Mouse (Mus musculus): ENCODE data around the gene Ptprb. TPM values are rescaled to one million over a fixed set of nuclear protein-coding genes. Genes with fewer than 3 reads are reported as not detected.

Gene Ptprb
- polyA plus RNA-seq (2015; fragmentation: Nextera tagmentation; extraction: Ambion mirVana), result 3.0 and 3.4 TPM in 2 replicates

DNA sequence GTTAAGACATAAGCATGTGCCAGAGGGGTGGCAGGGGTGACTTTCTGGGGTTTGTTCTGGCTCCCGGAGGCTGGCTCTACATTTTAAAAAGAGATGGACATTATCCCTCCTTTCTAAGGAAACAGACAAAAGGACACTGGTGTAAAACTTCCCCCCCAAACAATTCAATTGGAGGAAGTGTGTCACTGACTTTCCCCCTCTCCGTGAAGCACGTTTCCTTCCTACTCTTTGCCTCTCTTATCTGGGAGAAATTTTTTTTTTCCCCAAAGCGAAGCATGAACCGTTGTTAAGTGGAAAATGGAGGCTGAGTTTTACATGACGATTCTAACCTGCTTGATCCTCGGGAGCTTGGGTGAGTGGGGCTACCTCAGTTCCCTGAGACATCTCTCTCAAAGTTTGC is at the start of gene Ptprb:
Ptprb (plus strand) TSS at position 244 of the 400 bp plus-strand sequence.
- H3K4me3 ChIP-seq, result no peak within 1 kb of the TSS
- 76% methylated on average over 7 of the region's 7 CpGs for WGBS
- no peak within 1 kb of the TSS for H3K9ac ChIP-seq
- H3K9me3 ChIP-seq, result no peaks in the 10 kb centered on the region
- H3K27me3 ChIP-seq, result no peaks in the 10 kb centered on the region
- H3K27ac ChIP-seq, result no peak within 1 kb of the TSS
- H3K4me2 ChIP-seq, result no peak within 1 kb of the TSS
- H3K36me3 ChIP-seq, result no peaks in the 10 kb centered on the region
- ATAC-seq (ENCODE audit: low FRiP score), result no peak
- H3K4me1 ChIP-seq (replicated peaks), result 0 out of 2 replicates have a peak, but pooled peaks cover 4% of the 10 kb centered on the region

DNA sequence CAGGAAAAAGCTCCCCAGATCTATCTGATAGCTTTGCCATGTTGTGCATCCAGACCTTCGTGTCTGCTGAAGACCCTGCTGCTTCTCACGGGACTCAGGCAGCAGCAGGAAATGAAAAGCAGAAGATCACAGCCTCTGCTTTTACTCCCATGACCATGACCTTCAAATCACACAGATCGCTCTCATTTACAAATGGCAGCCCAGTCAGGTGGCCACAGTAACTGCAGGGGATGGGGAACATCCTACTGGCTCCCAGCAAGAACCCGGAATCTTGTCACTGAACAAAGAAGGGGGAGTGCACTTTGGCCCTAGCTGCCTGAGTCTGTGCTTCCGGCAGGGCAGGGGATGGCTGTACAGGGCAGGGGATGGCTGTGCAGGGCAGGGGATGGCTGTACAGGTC is 40.0 kb upstream of the Ptprb start:
- Histone ChIP-seq H3K27ac (no peak overlapping the region), H3K9ac (no peak overlapping the region), H3K9me3 (no peaks in the 10 kb centered on the region), H3K27me3 (no peaks in the 10 kb centered on the region), H3K36me3 (no peaks in the 10 kb centered on the region), H3K4me1 (replicated peaks) (no peaks in the 10 kb centered on the region), H3K4me3 (no peak overlapping the region), H3K4me2 (no peak overlapping the region)
- no peak for ATAC-seq (ENCODE audit: low FRiP score)
- WGBS, result 58% methylated on average over 5 of the region's 5 CpGs

DNA sequence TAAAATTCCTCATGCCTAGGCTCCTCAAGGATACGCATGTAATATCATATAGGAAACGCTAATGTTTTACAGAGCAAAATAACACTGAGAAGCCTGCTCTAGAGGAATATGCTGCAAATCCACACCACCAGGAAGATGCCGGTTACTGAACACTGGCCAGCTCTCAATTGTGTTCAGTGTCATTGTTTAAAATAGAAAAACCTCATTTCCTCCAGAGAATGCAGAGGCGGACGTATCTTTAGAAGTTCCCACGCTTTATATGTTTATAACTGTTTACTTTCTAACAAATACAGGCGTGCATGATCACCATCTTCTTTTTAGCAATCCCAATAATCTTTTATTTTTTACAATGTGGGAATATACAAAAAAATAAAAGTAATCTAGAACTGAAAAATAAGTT is 33.1 kb upstream of the Ptprb start:
- 74% methylated on average over 7 of the region's 7 CpGs for WGBS
- no peak overlapping the region for H3K9ac ChIP-seq
- no peak for ATAC-seq (ENCODE audit: low FRiP score)

DNA sequence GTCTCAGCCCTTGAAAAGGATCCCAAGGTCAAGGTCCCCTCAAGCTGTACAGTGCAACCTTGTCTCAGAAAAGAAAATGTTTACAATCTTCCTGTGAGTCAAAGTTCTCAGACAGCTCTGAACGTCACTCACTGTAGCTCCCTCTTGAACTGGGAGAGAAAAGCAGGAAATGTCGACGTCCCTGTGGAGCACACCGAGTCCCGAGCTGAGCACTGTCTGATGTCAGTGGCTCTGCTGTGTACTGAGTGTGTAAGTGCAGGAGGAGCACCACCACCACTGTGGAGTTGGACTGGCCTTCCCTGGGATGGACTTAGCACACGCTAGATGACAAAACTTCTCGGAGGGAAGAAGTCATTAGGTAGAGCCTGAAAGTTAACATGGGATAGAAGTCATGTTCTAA is 31.9 kb upstream of the Ptprb start:
- H3K27me3 ChIP-seq, result no peaks in the 10 kb centered on the region
- H3K4me3 ChIP-seq, result no peak overlapping the region
- no peak overlapping the region for H3K27ac ChIP-seq
- H3K4me1 ChIP-seq (replicated peaks), result no peaks in the 10 kb centered on the region
- no peak overlapping the region for H3K9ac ChIP-seq
- no peak overlapping the region for H3K4me2 ChIP-seq
- peaks cover 3% of the 10 kb centered on the region; the same call in 1 of the 2 replicates for H3K9me3 ChIP-seq
- 60% methylated on average over 7 of the region's 7 CpGs for WGBS
- H3K36me3 ChIP-seq, result no peaks in the 10 kb centered on the region
- no peak for ATAC-seq (ENCODE audit: low FRiP score)

More for the DNA sequence above, 33.1 kb upstream of the Ptprb start:
- H3K9me3 ChIP-seq, result peaks cover 2% of the 10 kb centered on the region; the same call in 1 of the 2 replicates
- no peak overlapping the region for H3K4me3 ChIP-seq
- H3K36me3 ChIP-seq, result no peaks in the 10 kb centered on the region
- H3K27me3 ChIP-seq, result no peaks in the 10 kb centered on the region
- no peak overlapping the region for H3K27ac ChIP-seq
- H3K4me2 ChIP-seq, result no peak overlapping the region
- H3K4me1 ChIP-seq (replicated peaks), result no peaks in the 10 kb centered on the region

DNA sequence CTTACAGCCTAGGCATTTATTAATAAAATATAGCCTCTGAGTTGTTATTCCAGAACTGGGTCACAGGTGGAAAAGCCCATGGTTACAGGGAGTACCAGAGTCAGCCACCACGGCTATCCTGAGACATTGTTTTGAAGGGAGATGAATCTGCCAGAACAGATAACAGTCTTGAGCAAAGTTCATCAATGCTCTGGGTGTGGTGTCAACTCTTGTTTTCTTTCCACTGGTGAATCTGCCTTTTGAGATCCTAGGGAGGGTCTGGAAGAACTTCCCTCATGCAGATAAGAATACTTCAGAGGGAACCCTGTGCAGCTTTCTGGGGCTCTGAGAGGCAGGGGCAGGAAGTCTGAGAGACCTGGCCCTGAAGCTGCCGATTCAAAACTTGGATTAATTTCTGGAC is 29.7 kb upstream of the Ptprb start:
- Histone ChIP-seq H3K27ac (no peak overlapping the region), H3K4me3 (no peak overlapping the region), H3K9me3 (peaks cover 3% of the 10 kb centered on the region; the same call in 1 of the 2 replicates), H3K9ac (no peak overlapping the region), H3K27me3 (no peaks in the 10 kb centered on the region), H3K4me1 (replicated peaks) (no peaks in the 10 kb centered on the region), H3K4me2 (no peak overlapping the region), H3K36me3 (no peaks in the 10 kb centered on the region)
- no peak for ATAC-seq (ENCODE audit: low FRiP score)
- 76% methylated on average over 2 of the region's 2 CpGs for WGBS

DNA sequence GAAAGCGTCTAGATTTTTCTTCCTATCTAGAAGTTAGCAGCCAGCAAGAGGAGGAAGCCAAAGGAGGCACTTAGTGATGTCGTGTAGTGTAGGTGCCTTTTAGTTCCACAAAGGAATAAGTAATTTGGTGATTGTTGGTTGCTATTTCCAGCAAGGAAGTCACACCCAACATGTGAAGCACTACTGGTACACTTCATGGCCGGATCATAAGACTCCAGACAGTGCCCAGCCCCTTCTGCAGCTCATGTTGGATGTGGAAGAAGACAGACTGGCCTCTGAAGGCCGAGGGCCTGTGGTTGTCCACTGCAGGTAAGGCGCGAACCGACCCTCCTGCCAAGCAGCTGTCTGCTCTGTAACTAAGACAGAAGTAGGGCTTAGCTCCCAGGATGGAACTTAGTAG is 22.7 kb upstream of the Ptprb start:
- Histone ChIP-seq H3K4me2 (no peak overlapping the region), H3K27ac (no peak overlapping the region), H3K4me3 (no peak overlapping the region), H3K9me3 (no peaks in the 10 kb centered on the region), H3K9ac (no peak overlapping the region), H3K36me3 (no peaks in the 10 kb centered on the region), H3K4me1 (replicated peaks) (no peaks in the 10 kb centered on the region), H3K27me3 (no peaks in the 10 kb centered on the region)
- WGBS, result 89% methylated on average over 7 of the region's 7 CpGs
- no peak for ATAC-seq (ENCODE audit: low FRiP score)

DNA sequence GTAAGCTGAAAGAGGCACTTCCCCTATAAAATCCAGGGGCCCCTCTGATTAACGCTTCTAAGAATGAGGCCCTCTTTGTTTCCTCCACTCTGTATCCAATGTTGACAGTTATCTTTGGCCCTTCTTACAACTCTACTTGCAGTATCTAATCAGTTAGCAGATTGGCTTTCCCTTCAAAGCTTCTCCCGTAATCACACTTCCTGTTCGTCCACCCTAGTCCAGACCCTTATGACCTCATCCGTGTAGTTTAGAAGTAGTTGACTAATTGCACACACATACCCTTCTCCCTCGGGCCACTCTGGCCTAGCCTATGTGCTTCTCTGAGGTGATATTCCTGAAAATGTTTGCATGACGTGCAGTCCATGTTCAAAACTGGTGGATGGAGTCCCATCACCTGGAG is 21.4 kb upstream of the Ptprb start:
- H3K4me3 ChIP-seq, result no peak overlapping the region
- no peaks in the 10 kb centered on the region for H3K27me3 ChIP-seq
- ATAC-seq (ENCODE audit: low FRiP score), result no peak
- no peaks in the 10 kb centered on the region for H3K36me3 ChIP-seq
- H3K27ac ChIP-seq, result no peak overlapping the region
- no peak overlapping the region for H3K9ac ChIP-seq
- H3K4me1 ChIP-seq (replicated peaks), result no peaks in the 10 kb centered on the region
- WGBS, result 87% methylated on average over 6 of the region's 6 CpGs
- no peak overlapping the region for H3K4me2 ChIP-seq
- no peaks in the 10 kb centered on the region for H3K9me3 ChIP-seq

DNA sequence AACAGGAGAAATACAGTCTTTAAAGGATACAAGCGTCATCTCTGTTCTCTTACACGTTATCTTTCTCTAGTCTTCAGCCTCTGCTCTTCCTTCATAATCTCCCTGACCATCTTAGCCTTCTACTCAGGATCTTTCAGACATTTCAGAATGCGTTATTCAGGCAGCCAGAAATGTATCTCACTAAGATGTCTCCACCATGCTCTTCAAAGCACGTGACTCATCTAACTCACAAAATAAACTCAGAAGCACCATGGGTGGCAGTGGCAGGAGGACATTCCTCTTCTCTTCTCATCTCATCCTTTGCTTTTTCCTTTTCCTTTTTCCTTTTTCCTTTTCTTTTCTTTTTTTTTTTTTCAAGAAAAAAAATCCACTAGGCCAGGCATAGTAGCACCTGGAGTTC is 16.0 kb upstream of the Ptprb start:
- WGBS, result 85% methylated on average over 4 of the region's 4 CpGs

DNA sequence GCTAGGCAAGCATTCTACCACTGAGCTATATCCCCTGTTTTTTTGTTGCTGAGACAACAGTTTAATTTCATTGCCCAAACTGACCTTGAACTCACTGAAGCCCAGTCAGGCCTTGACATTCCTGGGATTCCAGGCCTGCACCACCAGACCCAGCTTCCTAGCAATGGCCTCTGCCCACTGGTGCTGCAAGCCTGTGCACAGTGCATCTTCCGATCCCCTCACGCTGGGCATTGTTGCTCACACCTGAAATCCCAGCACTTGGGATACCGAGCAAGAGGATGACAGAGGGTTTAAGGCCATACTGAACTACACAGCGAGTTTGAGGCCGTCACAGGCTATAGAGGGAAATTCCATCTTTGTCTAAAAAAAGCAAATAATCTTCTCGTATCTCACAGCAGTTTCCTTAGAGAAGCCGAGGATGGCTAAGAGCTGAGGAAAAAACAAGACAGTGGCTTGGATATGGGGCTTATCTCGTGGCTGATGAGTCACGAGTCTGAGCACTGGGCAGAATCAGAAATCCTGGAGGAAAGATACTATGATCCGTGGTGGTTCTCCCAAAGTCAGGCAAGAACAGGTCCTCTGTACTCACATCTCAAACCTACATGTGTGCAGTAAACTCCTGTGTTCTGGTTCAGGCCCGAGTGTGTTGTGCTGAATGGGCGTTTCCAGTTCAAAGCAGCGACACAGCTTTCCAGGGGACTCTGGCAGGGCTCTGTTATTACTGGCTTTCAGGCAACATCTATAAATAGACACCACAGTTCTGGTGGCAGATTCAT is 14.5 kb upstream of the Ptprb start:
- Histone ChIP-seq H3K27me3 (no peaks in the 10 kb centered on the region), H3K9ac (no peak overlapping the region), H3K27ac (peak overlapping the region; percentile 26; the same call in 1 of the 2 replicates), H3K36me3 (no peaks in the 10 kb centered on the region), H3K4me1 (replicated peaks) (no peaks in the 10 kb centered on the region), H3K4me2 (no peak overlapping the region), H3K4me3 (no peak overlapping the region), H3K9me3 (no peaks in the 10 kb centered on the region)
- WGBS, result 79% methylated on average over 13 of the region's 13 CpGs
- no peak for ATAC-seq (ENCODE audit: low FRiP score)

More for the DNA sequence above, 16.0 kb upstream of the Ptprb start:
- H3K4me2 ChIP-seq, result no peak overlapping the region
- H3K27ac ChIP-seq, result no peak overlapping the region
- H3K9ac ChIP-seq, result no peak overlapping the region
- H3K27me3 ChIP-seq, result no peaks in the 10 kb centered on the region
- no peak for ATAC-seq (ENCODE audit: low FRiP score)
- H3K4me3 ChIP-seq, result no peak overlapping the region
- H3K4me1 ChIP-seq (replicated peaks), result no peaks in the 10 kb centered on the region
- no peaks in the 10 kb centered on the region for H3K36me3 ChIP-seq
- no peaks in the 10 kb centered on the region for H3K9me3 ChIP-seq

DNA sequence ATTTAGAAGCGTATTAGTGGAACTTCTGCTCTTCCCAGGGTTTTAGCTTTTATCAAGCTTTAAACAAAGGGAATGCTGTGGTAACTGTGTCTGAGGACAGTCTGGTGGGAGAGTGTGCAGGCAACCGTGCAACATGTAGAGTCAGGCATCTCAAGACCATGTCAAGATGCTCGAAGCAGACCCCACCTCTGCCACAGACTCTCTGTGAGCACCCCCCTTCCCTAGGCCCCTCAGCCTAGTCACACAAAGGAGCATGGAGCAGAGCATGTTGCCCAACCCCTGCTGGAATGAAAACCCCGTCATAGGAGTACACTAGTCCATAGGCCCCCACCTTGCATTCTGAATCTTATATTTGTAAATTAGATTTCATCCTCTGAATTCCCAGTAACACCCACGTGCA is 13.8 kb upstream of the Ptprb start:
- no peak overlapping the region for H3K9ac ChIP-seq
- WGBS, result 72% methylated on average over 5 of the region's 5 CpGs

DNA sequence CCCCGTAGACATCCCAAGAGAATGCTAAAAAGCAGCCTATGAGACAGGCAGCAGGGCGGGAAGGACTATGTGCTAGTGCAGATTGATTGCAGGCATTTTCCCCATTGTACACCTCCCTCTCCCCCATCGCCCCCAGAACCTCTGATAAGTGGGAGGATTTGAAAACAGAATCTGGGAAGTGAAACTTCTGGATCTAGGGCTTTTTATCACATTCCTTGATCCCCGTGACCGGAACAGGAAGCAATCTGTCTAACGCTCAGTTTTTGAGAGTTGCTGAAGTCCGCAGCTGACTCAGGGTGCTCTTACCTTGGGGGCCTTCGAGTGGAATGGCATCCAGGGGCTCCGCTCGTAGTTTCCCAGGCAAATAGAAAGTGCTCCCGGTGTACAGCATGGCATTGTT is 10.8 kb upstream of the Ptprb start:
- no peak for ATAC-seq (ENCODE audit: low FRiP score)
- H3K4me1 ChIP-seq (replicated peaks), result no peaks in the 10 kb centered on the region
- 90% methylated on average over 11 of the region's 11 CpGs for WGBS
- no peak overlapping the region for H3K9ac ChIP-seq
- H3K27ac ChIP-seq, result no peak overlapping the region
- no peak overlapping the region for H3K4me3 ChIP-seq
- H3K4me2 ChIP-seq, result no peak overlapping the region
- H3K36me3 ChIP-seq, result no peaks in the 10 kb centered on the region
- H3K9me3 ChIP-seq, result no peaks in the 10 kb centered on the region
- H3K27me3 ChIP-seq, result no peaks in the 10 kb centered on the region

More for the DNA sequence above, 13.8 kb upstream of the Ptprb start:
- no peaks in the 10 kb centered on the region for H3K36me3 ChIP-seq
- no peaks in the 10 kb centered on the region for H3K27me3 ChIP-seq
- no peak for ATAC-seq (ENCODE audit: low FRiP score)
- H3K4me1 ChIP-seq (replicated peaks), result no peaks in the 10 kb centered on the region
- H3K4me2 ChIP-seq, result no peak overlapping the region
- no peaks in the 10 kb centered on the region for H3K9me3 ChIP-seq
- no peak overlapping the region for H3K27ac ChIP-seq
- no peak overlapping the region for H3K4me3 ChIP-seq

DNA sequence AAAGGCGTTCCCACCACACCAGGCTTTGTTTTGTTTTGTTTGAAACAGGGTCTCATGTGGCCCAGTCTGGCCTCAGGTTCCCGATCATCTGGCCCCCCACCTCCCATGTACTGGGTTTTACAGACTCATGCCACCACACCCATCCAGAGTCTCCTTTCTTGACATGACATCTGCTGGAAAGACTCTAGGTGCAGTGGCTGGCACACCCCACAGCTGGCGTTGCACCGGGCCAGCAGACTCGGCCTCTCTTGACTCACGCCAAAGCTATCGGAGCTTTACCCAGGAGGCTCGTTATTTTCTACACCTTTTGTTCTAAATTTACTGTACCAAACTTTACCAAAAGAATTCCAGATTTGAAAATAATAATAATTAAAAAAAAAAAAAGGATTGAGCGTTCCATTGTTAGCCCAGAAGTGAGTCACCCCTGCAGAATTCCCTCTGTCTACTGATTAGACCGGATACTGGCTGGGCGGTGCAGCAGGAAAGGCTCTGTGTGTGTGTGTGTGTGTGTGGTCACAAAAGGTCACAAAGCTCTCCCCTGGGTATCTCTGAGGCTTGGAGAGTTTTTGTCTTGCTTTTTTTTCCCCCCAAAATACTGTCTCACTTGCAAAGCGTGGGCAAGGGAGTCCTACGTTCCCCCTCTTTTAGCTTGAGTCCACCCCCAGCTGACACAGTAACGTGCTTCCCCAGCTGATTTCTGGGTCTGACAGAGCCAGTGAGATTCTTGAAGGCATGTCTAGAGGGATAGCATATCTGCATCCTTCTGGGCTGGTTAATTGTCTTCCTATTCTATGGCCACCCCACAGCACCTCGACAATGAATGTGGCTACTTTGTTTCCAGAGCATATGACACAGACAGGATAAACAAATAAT is 8.5 kb upstream of the Ptprb start:
- no peak overlapping the region for H3K4me3 ChIP-seq
- H3K36me3 ChIP-seq, result no peaks in the 10 kb centered on the region
- no peak overlapping the region for H3K4me2 ChIP-seq
- 74% methylated on average over 15 of the region's 15 CpGs for whole genome bisulfite sequencing
- no peaks in the 10 kb centered on the region for H3K27me3 ChIP-seq
- H3K9ac ChIP-seq, result no peak overlapping the region
- ATAC-seq (ENCODE audit: low FRiP score), result no peak
- no peak overlapping the region for H3K27ac ChIP-seq
- no peaks in the 10 kb centered on the region for H3K9me3 ChIP-seq
- no peaks in the 10 kb centered on the region for H3K4me1 ChIP-seq (replicated peaks)

Data from hindbrain, embryonic 13.5 days (tissue).